Mouse (Mus musculus): ENCODE measurements around the gene Tjp3.

Gene Tjp3

GRCm38 (mm10) chr10:81297246-81297645 is 5.9 kb upstream of the Tjp3 start:
- no peak for DNase-seq

DNA sequence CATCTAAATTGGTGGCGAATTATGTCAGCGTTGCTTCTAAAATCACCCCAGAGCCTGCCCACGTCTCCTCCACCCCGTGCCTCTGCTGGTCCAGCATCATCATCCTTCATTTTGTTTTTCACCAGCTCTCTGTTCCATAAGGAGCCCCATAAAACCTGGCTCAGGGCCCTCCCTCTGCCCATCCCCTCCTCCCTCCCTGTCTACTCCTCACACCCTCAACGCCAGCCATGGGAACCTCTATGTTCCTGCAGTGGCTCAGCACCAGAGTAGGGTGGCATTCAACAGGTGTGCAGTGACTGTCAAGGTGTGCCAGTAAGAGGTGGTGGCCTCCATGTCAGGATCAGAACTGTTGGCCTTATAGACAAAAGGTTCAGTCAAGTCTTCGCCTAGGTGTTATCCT is 3.8 kb upstream of the Tjp3 start:
- peak in 1 of 2 experiments; percentile 47 for DNase-seq

DNA sequence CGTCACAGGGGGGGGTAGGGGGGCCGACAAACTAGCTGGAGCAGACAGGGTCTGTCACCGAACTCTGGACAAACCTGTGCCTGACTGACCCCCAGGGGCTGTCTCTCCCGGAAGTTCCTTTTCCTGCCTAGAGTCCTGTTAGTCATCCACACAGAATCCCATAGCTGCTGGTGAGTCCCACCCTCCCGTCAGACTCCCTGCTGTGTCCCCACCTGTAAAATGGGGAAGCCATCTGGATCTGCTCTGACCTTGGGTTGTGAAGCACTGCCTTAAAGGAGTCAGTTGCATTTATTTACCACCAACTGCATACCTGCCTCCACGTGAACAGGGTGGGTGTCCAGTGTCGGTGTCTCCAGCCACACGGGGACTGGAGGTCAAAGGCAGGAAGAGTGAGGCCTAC is 3.1 kb upstream of the Tjp3 start:
- DNase-seq, result peak; percentile 80 to 83

DNA sequence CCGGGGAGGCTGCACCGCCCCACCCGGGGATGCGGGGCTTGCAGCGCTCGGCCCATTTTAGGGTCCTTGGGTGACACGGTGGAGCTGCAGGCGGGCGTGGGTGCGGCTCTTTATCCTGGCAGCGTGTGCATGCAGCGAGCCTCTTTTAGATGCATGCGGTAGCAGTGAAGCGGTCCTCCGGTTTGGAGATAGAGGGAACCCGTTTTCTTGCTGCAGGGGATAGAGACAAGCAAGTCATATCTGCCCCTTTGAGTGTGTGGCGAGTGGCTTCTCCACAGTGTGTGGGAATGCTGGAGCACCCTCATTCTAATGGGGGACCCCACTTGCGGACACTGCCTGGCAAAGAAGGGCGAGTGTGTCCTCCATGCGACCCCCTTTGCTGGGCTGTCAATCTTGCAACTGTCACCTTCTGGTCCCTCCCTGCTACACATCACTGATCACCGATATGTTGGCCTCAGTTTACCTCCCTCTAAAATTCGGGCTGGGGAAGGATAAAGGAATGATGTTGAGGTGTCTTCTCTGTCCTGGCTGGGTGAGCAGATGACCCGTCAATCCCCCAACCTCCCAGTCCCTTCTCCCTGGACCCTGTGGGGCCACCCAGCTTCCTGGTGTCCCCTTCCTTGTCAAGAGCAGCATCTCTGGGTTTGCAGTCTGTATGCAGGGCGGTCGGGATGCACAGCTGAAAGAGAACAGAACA is 2.1 kb upstream of the Tjp3 start:
- no peak for DNase-seq

DNA sequence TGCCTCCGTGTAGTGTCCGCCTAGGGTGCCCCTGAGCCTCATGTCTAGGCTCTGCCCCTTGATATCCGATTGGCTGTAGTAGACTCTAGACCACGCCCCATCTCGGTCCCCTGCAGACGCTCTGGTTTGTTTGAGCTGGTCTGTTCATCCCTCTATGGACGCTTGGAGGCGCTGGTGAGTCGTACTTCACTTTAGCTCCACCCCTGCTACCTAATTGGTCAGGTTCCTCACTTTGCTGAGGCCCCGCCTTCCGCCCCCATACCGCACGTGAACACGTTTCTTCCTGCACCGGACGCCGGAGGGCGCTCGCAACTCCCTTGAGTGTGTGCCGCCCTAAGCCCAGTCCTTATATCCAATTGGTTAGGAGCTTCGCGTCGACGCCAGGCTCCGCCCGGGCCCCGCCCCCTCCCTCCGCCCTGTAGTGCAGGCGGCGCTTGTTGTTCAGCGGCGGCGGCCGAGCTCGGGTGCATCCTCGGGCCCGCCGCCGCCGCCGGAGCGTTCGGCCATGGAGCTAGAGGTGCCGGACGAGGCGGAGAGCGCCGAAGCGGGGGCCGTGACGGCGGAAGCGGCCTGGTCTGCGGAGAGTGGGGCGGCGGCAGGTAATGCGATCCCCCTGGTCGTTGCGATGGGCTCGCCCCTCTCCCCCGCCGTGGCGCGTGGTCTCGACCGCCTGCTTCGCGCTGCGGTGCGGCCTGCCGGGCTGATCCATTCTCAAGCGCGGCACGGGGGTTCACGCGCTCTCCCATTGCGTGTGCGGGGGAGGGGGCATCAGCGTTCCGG is 1.4 kb upstream of the Tjp3 start, which contains the start of gene Pip5k1c:
Gene Pip5k1c, plus strand, starts transcription at position 410 of the 780 bp plus-strand sequence.
- peak; percentile 100 for DNase-seq

DNA sequence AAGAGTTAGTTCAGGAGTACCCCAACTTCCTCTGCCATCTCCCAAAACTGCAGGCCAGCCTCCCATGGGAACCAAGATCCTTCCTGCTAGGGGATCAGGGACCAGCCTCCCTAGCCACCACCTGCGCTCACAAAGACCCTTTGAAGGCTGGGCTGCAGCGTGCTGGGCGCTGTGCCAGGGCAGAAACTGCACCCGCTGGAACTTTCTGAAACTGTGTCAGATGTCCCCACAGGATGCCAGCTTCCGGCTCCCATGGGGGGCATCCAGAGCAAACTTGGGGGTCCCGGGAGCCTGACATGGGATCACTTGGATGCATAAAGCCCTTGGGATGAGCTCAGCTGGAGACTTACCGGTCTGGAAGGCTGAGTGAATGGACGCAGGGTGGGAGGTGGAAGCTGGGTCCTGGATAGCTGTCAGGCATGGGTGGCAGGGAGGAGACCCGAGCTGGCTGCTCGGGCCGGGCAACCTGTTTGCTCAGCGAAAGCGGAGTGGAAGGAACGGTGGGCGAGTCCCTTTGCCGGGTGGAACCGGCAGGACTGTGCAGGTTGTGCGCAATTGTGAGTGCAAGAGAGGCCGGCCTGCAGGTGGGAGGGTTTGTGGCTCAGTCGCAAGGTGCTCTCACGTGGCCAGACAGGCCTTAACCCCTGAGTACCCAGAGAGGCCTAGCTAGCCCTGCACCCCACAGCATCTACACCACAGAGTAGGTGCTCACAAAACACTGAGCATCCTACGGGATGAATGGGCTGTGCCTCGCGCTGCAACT is 502 bp downstream of the Tjp3 start:
- peak in 1 of 2 experiments; percentile 39 for DNase-seq

DNA sequence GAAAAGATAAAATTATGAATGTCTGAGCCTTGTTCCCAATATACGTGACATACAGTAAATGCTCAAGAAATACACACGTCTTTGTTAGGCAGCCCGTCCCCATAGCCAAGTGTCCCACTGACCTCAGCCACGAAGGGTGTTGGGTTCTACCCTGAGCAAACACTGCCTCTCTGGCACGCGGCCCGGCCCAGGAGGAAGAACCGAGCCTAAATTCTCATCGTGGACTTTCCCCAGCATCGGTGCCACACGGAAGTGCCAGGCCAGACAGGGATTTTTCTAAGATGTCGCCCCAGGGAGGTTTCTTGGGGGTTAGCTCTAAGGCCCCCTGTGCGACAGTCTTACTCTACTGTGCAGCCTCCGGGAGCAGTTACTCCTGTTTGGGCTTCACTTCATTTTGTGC is 1.6 kb downstream of the Tjp3 start:
- no peak for DNase-seq

GRCm38 (mm10) chr10:81289278-81289677 is 2.1 kb downstream of the Tjp3 start:
- DNase-seq, result peak; percentile 79 to 80

GRCm38 (mm10) chr10:81288601-81289000 is 2.8 kb downstream of the Tjp3 start:
- peak; percentile 69 to 85 for DNase-seq

- peak; percentile 56 to 88 for DNase-seq
These were observed 3.7 kb downstream of the Tjp3 start for GRCm38 (mm10) chr10:81287513-81288157.

DNA sequence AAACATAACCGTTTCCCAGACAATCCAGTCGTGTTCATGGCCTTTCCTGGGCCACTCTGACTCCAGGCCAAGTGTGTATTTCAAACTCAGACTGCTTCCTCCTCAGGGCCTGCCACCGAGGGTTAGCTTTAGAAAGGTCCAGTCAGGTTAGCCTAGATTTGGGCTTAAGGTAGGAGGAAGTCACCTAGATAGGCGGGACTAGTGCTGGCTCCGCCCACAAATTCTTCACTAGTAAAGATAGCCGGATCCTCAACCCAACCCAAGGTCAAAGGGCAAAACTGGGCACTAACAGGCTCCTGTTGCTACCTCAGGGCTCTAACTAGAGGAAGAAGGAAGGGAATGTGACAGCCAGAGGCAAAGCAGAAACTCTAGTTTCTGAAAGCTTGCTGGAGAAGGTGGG is 4.8 kb downstream of the Tjp3 start:
- no peak for DNase-seq

DNA sequence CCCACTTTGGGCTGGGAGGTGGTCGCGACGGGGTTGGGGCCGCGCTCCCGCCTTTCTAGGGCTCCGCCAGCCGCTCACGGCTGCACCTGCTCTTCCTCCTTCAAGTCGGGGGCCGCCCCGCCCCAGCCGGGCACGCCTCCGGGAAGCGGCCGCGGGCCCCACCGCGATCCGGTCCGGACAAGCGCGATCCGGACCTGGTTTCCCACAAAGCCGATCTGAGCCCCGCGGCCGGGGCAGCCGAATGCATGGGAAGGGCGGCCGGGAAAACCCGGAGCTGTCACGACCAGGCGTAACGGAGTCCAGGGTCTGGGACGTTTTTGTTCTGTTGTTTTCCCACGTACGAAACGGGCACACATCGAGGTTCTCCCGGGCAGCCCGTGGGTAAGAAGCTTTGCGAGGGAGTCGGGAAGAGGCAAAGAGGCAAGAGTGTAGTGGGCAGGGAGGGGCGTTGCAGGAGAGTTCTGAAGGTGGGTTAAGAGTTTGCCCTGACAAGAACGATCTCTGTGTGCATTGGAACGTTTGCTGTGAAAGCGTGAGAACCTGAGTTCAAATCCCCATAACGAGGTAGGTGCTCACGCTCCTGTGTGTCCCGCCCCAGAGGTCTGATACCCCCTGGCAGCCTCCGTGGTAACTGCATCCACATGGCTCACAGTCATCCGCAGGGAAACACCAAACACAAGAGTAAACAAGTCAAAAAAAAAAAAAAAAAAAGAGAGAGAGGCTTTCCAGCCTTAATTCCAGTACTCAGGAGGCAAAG is 5.5 kb downstream of the Tjp3 start:
- peak; percentile 94 to 95 for DNase-seq

- DNase-seq, result no peak
These were observed 6.7 kb downstream of the Tjp3 start for GRCm38 (mm10) chr10:81284719-81285118.

- DNase-seq, result no peak
These were observed 7.2 kb downstream of the Tjp3 start for GRCm38 (mm10) chr10:81284189-81284588.

GRCm38 (mm10) chr10:81279496-81279895 is 11.9 kb downstream of the Tjp3 start:
- DNase-seq, result no peak

DNA sequence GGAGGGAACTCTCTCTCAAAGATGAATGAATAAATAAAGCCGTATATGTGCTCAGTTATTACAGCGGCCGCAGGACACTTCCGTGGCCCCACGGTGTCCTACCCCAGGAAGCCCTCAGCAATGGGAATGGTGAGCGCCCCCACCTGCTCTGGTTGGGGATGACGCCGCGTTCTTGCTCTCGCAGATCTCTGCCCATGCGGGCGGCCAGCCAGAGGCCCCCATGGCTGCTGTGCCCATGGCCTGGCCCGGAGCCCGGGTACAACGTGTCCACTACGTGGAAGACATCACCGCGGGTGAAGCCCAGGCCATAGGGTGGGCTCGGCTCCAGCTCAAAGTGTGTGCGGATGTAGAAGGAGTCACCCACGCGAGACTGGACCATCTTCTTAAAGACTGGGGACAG is 13.7 kb downstream of the Tjp3 start:
- DNase-seq, result peak; percentile 70 to 90

GRCm38 (mm10) chr10:81273842-81274241 is 17.5 kb downstream of the Tjp3 start:
- DNase-seq, result no peak

DNA sequence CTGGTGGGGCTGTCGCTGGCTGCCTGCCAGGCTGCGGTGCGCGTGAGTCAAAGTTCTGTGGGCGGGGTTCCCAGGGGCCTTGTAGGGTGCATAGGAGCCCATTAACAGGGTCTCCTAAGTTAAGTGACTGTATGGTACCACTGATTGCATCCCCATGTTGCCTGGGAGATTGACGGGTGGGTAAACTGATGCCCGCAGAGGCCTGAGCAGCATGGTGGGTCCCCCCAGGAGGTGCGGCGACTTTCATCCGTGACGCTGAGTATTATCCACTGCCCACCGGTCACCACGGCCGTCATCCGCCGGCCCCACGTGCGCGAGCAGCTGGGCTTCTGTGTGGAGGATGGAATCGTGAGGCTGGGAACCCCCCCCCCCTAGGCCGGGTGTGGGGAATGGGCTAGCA is 19.0 kb downstream of the Tjp3 start:
- DNase-seq, result no peak

- no peak for DNase-seq
These were observed 22.6 kb downstream of the Tjp3 start for GRCm38 (mm10) chr10:81268643-81269412.

DNA sequence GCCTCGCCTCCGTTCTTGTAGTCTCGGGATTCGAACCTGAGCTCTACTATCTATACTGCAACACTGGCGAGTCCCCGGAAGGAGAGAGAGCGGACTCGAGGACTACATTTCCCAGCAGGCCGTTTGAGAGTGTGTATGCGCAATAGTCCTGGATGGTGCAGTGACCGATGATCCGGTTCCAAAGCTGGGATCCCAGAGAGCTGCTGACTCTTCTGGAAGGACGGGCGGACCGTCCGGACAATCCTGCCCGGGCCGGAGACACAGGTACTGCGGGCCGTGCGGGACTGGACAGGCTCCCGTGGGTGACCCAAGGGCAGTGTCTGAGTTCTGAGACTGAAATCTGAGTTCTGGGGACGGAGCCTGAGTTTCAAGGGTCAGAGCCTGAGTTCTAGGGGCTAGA is 23.3 kb downstream of the Tjp3 start:
- peak; percentile 84 to 87 for DNase-seq
